Mouse (Mus musculus): ENCODE results near the gene Nup210.

DNA sequence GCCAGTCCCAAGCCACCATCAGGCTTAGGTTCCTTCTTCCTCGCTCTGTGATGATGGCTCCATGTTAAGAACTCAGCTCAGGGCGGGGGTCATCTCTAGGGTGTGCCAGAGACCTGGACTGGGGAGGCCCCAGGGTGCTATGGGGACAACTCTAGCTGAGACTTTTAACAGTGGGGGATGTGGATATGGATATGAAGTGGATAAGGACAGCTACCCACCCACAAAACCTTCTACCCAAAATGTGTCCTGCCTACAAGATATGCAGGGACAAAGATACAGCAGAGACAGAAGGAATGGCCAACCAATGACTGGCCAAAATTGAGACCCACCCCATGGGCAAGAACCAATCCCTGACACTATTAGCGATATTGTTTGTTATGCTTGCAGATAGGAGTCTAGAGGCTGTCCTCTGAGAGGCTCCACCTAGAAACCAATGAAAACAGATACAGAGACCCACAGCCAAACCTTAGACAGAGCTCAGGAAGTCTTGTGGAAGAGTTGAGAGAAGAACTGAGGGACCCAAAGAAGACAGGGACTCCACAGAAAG lies 108.3 kb downstream of the Nup210 start:
- TF ChIP-seq CTCF (IDR thresholded peaks at IDR 0.05; ENCODE audit: extremely low read depth, insufficient read length, insufficient replicate concordance, low read depth, low read length) (no peak), POLR2A (IDR thresholded peaks at IDR 0.05; ENCODE audit: low read depth, low read length) (no peak)

Measured in small intestine, adult 2 months (tissue).